Mouse (Mus musculus) MEL (cell line): ENCODE measurements at regions not wholly inside any gene's neighbourhood (a gene's known extent, or its start where the extent isn't known, plus 50 kb on each side); places are given as distances from the start of the nearest gene placed in this dataset.

Experiments
- DNase-seq: peaks from one replicate; pipeline ENCODE4 v3.0.0; 2011; ENCODE audit warnings: low read depth, low spot score
- H3K27ac ChIP-seq: 2 replicates; pipeline ENCODE4 v1.5.1; 2012; ENCODE audit warnings: low read depth, mild to moderate bottlenecking, control low read depth, low read length, moderate library complexity; ENCODE audit not compliant: control insufficient read depth
- H3K27me3 ChIP-seq, 2 experiments: fragments of 150-350 bp in 1 of 2; sonication (generic) in 1 of 2; 2 replicates each; pipeline ENCODE4 v1.6.1; 2012; ENCODE audit warnings: low read length in 2 of 2, mild to moderate bottlenecking in 2 of 2, improper control_type of control experiment in 1 of 2, moderate library complexity in 1 of 2; ENCODE audit not compliant: insufficient read depth in 2 of 2, control insufficient read depth in 1 of 2
- H3K36me3 ChIP-seq, 2 experiments: 2 replicates each; pipeline ENCODE4 v1.6.1; 2012 to 2014; ENCODE audit warnings: low read length in 2 of 2, improper control_type of control experiment in 1 of 2, inconsistent platforms in 1 of 2, mild to moderate bottlenecking in 1 of 2; ENCODE audit not compliant: insufficient read depth in 2 of 2, control insufficient read depth in 1 of 2
- H3K4me1 ChIP-seq, 2 experiments: fragments of 150-350 bp in 1 of 2; sonication (generic) in 1 of 2; 2 replicates each; pipeline ENCODE4 v1.6.1; 2012; ENCODE audit warnings: low read length in 2 of 2, improper control_type of control experiment in 1 of 2, mild to moderate bottlenecking in 1 of 2; ENCODE audit not compliant: insufficient read depth in 2 of 2, control insufficient read depth in 1 of 2
- H3K4me3 ChIP-seq, 2 experiments: fragments of 150-350 bp in 1 of 2; sonication (generic) in 1 of 2; 2 replicates each; pipeline ENCODE4 v1.5.1; 2012; ENCODE audit warnings: low read depth in 2 of 2, low read length in 2 of 2, mild to moderate bottlenecking in 2 of 2, moderate library complexity in 2 of 2, control low read depth in 1 of 2, improper control_type of control experiment in 1 of 2; ENCODE audit not compliant: control insufficient read depth in 1 of 2, insufficient read depth in 1 of 2
- H3K79me2 ChIP-seq: 2 replicates; pipeline ENCODE4 v1.6.1; 2012; ENCODE audit warnings: mild to moderate bottlenecking, low read length, moderate library complexity; ENCODE audit not compliant: control insufficient read depth, poor library complexity, insufficient read depth
- H3K9ac ChIP-seq: 2 replicates; pipeline ENCODE4 v1.6.1; 2012; ENCODE audit warnings: low read depth, mild to moderate bottlenecking, control low read depth, low read length, moderate library complexity; ENCODE audit not compliant: control insufficient read depth, poor library complexity, severe bottlenecking
- H3K9me3 ChIP-seq: fragments of 150-350 bp; sonication (generic); replicated peaks from 2 replicates; pipeline ENCODE4 v1.6.1; 2012; ENCODE audit warnings: mild to moderate bottlenecking, low read length, improper control_type of control experiment, moderate library complexity; ENCODE audit not compliant: insufficient read depth
- CHD1 ChIP-seq: IDR thresholded peaks from 2 replicates; pipeline ENCODE4 v1.6.1; 2012; ENCODE audit warnings: low read depth, mild to moderate bottlenecking, inconsistent platforms, low read length, improper control_type of control experiment
- CTCF ChIP-seq, 3 experiments: IDR thresholded peaks in 2 of 3; conservative IDR thresholded peaks in 1 of 3; 2 replicates each; pipeline ENCODE4 v1.5.1; 2011 to 2012; ENCODE audit warnings: low read length in 3 of 3, low read depth in 2 of 3, mild to moderate bottlenecking in 2 of 3, improper control_type of control experiment in 1 of 3, inconsistent platforms in 1 of 3, mixed read lengths in 1 of 3, moderate library complexity in 1 of 3; ENCODE audit not compliant: control insufficient read depth in 1 of 3, insufficient read depth in 1 of 3, poor library complexity in 1 of 3, severe bottlenecking in 1 of 3
- E2F4 ChIP-seq: IDR thresholded peaks from 2 replicates; pipeline ENCODE4 v1.6.1; 2011; ENCODE audit warnings: low read depth, low read length, improper control_type of control experiment, borderline replicate concordance
- EP300 ChIP-seq, 2 experiments: IDR thresholded peaks; 2 replicates each; pipeline ENCODE4 v1.6.1; 2011; ENCODE audit warnings: improper control_type of control experiment in 2 of 2, low read length in 2 of 2, low read depth in 1 of 2, mild to moderate bottlenecking in 1 of 2
- ETS1 ChIP-seq: IDR thresholded peaks from 2 replicates; pipeline ENCODE4 v1.6.1; 2012; ENCODE audit warnings: low read depth, mild to moderate bottlenecking, inconsistent platforms, low read length, improper control_type of control experiment, moderate library complexity
- GATA1 ChIP-seq: IDR thresholded peaks from 2 replicates; pipeline ENCODE4 v1.6.1; 2011; ENCODE audit warnings: low read depth, low read length, improper control_type of control experiment
- JUND ChIP-seq: IDR thresholded peaks from 2 replicates; pipeline ENCODE4 v1.6.1; 2011; ENCODE audit warnings: low read depth, mild to moderate bottlenecking, improper control_type of control experiment, low read length
- KAT2A ChIP-seq: conservative IDR thresholded peaks from 2 replicates; pipeline ENCODE4 v1.6.1; 2012; ENCODE audit warnings: low read depth, low read length, improper control_type of control experiment, inconsistent platforms
- MAFK ChIP-seq: IDR thresholded peaks from 2 replicates; pipeline ENCODE4 v1.6.1; 2011; ENCODE audit warnings: low read depth, mild to moderate bottlenecking, low read length, improper control_type of control experiment, borderline replicate concordance
- MAX ChIP-seq: IDR thresholded peaks from 2 replicates; pipeline ENCODE4 v1.6.1; 2011; ENCODE audit warnings: low read length, improper control_type of control experiment
- MAZ ChIP-seq: IDR thresholded peaks from 2 replicates; pipeline ENCODE4 v1.6.1; 2012; ENCODE audit warnings: low read depth, mild to moderate bottlenecking, inconsistent platforms, low read length, improper control_type of control experiment
- MEF2A ChIP-seq: IDR thresholded peaks from 2 replicates; pipeline ENCODE4 v1.6.1; 2014; ENCODE audit warnings: low read depth, mild to moderate bottlenecking, inconsistent platforms, low read length, improper control_type of control experiment; ENCODE audit not compliant: poor library complexity, insufficient replicate concordance, severe bottlenecking; ENCODE audit errors: extremely low read depth
- MXI1 ChIP-seq: IDR thresholded peaks from 2 replicates; pipeline ENCODE4 v1.6.1; 2011; ENCODE audit warnings: mild to moderate bottlenecking, low read depth, low read length, improper control_type of control experiment
- MYB ChIP-seq: IDR thresholded peaks from 2 replicates; pipeline ENCODE4 v1.6.1; 2011; ENCODE audit warnings: mild to moderate bottlenecking, low read depth, low read length, improper control_type of control experiment
- MYC ChIP-seq: IDR thresholded peaks from 2 replicates; pipeline ENCODE4 v1.6.1; 2011; ENCODE audit warnings: low read depth, mild to moderate bottlenecking, low read length, improper control_type of control experiment, moderate library complexity
- POLR2A ChIP-seq, 2 experiments: IDR thresholded peaks; 2 replicates each; pipeline ENCODE4 v1.6.1; 2011 to 2012; ENCODE audit warnings: low read length in 2 of 2, mild to moderate bottlenecking in 2 of 2, control low read depth in 1 of 2, improper control_type of control experiment in 1 of 2, low read depth in 1 of 2, moderate library complexity in 1 of 2; ENCODE audit not compliant: control insufficient read depth in 1 of 2, insufficient read depth in 1 of 2, poor library complexity in 1 of 2
- RAD21 ChIP-seq: IDR thresholded peaks from 2 replicates; pipeline ENCODE4 v1.6.1; 2011; ENCODE audit warnings: mild to moderate bottlenecking, low read depth, low read length, improper control_type of control experiment
- RCOR1 ChIP-seq: IDR thresholded peaks from 2 replicates; pipeline ENCODE4 v1.6.1; 2012; ENCODE audit warnings: low read depth, mild to moderate bottlenecking, inconsistent platforms, low read length, improper control_type of control experiment
- SMC3 ChIP-seq: IDR thresholded peaks from 2 replicates; pipeline ENCODE4 v1.6.1; 2011; ENCODE audit warnings: low read depth, low read length, improper control_type of control experiment
- TAL1 ChIP-seq: IDR thresholded peaks from 2 replicates; pipeline ENCODE4 v1.6.1; 2012; ENCODE audit warnings: mild to moderate bottlenecking, inconsistent platforms, low read length, moderate library complexity, mixed read lengths
- USF1 ChIP-seq: IDR thresholded peaks from 2 replicates; pipeline ENCODE4 v1.6.1; 2014; ENCODE audit warnings: low read depth, mild to moderate bottlenecking, inconsistent platforms, low read length, improper control_type of control experiment, moderate library complexity
- ZMIZ1 ChIP-seq: IDR thresholded peaks from 2 replicates; pipeline ENCODE4 v1.6.1; 2012; ENCODE audit warnings: low read depth, mild to moderate bottlenecking, inconsistent platforms, low read length, improper control_type of control experiment, moderate library complexity
- ZNF384 ChIP-seq: IDR thresholded peaks from 2 replicates; pipeline ENCODE4 v1.6.1; 2012; ENCODE audit warnings: low read depth, mild to moderate bottlenecking, inconsistent platforms, low read length, improper control_type of control experiment

DNA sequence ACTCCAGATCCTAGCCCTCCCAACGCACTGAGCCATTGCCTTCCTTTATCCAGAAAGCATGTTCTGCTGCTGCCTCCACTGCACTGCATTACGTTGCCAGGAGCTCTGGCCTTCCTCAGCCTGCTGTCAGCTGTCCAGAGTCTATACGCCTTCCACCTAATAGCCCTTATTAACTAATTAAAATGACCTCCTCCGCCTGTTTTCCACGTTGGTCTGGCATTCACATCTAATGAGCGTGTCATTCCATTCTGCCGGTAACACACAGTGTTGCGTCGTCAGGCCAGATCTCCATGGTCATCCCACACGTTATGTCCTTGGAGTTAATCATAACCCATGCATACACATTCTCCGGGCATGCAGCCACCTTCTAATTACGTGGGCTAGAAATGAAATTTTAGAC lies 56.7 kb upstream of the Med4 start:
- H3K79me2 ChIP-seq, result no peaks in the 10 kb centered on the region
- H3K27ac ChIP-seq, result no peak overlapping the region
- no peaks in the 10 kb centered on the region for H3K36me3 ChIP-seq
- DNase-seq, result no peak
- H3K9me3 ChIP-seq, result no peaks in the 10 kb centered on the region
- H3K9ac ChIP-seq, result no peak overlapping the region
- H3K4me1 ChIP-seq, result peaks cover 0 to 3% of the 10 kb centered on the region in 2 experiments; a peak in 2 of 4 replicates
- no peak for TF ChIP-seq RAD21
- no peak for TF ChIP-seq POLR2A (IDR thresholded peaks at IDR 0.05; ENCODE audit: control insufficient read depth in 1 of 2, insufficient read depth in 1 of 2, low read depth in 1 of 2, low read length in 2 of 2, poor library complexity in 1 of 2)
- TF ChIP-seq ETS1, result no peak
- H3K27me3 ChIP-seq, result peaks cover 14 to 15% of the 10 kb centered on the region in 2 experiments
- no peak overlapping the region for H3K4me3 ChIP-seq

DNA sequence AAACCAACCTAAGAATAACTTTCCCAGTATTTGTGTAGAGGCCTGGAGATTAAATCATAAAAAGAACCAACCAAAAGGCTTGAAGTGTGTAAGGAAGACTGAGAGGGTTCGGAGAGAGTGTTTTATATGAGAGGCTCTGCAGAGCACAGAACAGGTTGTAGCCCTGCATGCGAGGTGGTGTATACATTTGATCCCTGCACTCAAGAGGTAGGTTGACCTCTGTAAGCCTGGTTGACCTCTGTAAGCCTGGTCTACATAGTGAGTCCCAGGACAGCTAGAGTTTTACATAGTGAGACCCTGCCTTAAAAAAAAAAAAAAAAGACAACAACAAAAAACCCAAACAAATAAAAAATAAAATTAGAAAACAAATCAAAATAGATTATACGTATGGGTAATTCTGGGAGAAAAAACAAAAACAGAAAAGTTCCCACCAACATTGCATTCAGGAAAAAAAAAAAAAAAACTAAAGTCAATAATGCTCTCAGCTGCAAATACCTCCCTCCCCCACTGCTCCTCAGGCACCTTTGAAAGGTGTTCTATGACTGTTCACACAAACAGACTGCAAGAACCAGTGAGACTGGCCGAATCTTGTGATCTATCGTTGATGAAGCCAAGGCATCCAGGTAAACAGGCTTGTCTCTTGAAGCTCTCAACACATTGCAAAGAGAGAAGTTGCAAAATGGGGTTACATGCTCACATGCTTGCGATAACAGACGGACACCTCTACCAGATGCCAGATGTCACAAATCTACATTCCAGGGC lies 57.3 kb upstream of the Med4 start:
- H3K79me2 ChIP-seq, result no peaks in the 10 kb centered on the region
- no peaks in the 10 kb centered on the region for H3K36me3 ChIP-seq
- no peak overlapping the region for H3K4me3 ChIP-seq
- no peak overlapping the region for H3K27ac ChIP-seq
- TF ChIP-seq MXI1, result no peak
- TF ChIP-seq E2F4, result no peak
- no peak for TF ChIP-seq ZMIZ1
- no peak for TF ChIP-seq POLR2A (IDR thresholded peaks at IDR 0.05; ENCODE audit: control insufficient read depth in 1 of 2, insufficient read depth in 1 of 2, low read depth in 1 of 2, low read length in 2 of 2, poor library complexity in 1 of 2)
- TF ChIP-seq KAT2A, result no peak
- TF ChIP-seq SMC3, result no peak
- no peak for TF ChIP-seq MEF2A
- no peak for TF ChIP-seq RAD21
- no peak for TF ChIP-seq MYC
- H3K9me3 ChIP-seq, result no peaks in the 10 kb centered on the region
- peaks cover 0 to 3% of the 10 kb centered on the region in 2 experiments; a peak in 2 of 4 replicates for H3K4me1 ChIP-seq
- peaks cover 12 to 13% of the 10 kb centered on the region in 2 experiments for H3K27me3 ChIP-seq
- H3K9ac ChIP-seq, result no peak overlapping the region
- no peak for DNase-seq

DNA sequence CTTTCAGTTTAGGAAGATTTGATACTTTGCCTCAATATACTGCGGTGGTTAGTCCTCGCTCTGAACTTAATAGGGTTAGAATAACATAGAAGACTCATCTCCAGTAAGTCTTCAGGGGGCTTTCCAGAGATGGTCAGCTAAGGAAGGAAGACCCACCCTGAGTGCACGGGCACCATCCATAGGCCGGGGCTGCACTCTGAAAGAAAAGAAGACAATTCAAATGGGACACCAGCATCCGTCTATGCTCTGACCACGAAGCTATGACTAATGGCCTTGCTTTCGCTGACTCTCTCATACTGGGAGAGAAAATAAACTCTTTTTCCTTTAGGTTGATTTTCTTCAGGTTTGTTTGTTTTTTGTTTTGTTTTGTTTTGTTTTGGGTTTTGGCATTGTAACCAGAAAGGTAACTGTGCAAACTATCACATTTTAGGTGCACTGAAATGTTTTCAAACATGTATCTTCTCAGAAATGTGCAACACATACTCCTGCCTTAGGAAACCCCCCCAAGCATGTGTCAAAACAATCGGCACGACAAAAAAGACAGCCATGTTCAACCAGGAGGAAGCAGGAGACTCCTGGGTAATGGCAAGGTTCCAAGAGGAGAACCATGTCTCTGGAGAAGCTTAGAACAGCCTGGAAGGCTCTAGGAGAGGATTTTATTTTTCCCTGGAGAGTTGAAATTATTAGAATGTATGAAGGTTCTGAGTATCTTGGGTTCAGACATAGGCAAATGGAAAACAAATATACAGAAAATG lies 58.4 kb upstream of the Med4 start:
- H3K27me3 ChIP-seq, result peaks cover 6 to 9% of the 10 kb centered on the region in 2 experiments
- peak; percentile 18 for DNase-seq
- H3K27ac ChIP-seq, result no peak overlapping the region
- peaks cover 0 to 3% of the 10 kb centered on the region in 2 experiments; a peak in 2 of 4 replicates for H3K4me1 ChIP-seq
- no peaks in the 10 kb centered on the region for H3K79me2 ChIP-seq
- H3K4me3 ChIP-seq, result no peak overlapping the region
- H3K36me3 ChIP-seq, result no peaks in the 10 kb centered on the region
- H3K9ac ChIP-seq, result no peak overlapping the region
- no peaks in the 10 kb centered on the region for H3K9me3 ChIP-seq
- TF ChIP-seq MEF2A, result no peak
- no peak for TF ChIP-seq JUND
- no peak for TF ChIP-seq MAZ
- no peak for TF ChIP-seq TAL1
- TF ChIP-seq EP300 (IDR thresholded peaks at IDR 0.05; ENCODE audit: low read depth in 1 of 2, low read length in 2 of 2), result no peak
- no peak for TF ChIP-seq RCOR1
- TF ChIP-seq USF1, result no peak
- no peak for TF ChIP-seq MYB
- no peak for TF ChIP-seq CHD1
- no peak for TF ChIP-seq GATA1
- TF ChIP-seq ZNF384, result no peak
- no peak for TF ChIP-seq ZMIZ1
- no peak for TF ChIP-seq MAFK
- TF ChIP-seq CTCF (IDR thresholded peaks at IDR 0.05 in 2 of 3, conservative IDR thresholded peaks at IDR 0.05 in 1 of 3; ENCODE audit: control insufficient read depth in 1 of 3, insufficient read depth in 1 of 3, low read depth in 2 of 3, low read length in 3 of 3, poor library complexity in 1 of 3, severe bottlenecking in 1 of 3), result no peak
- TF ChIP-seq MAX, result no peak
- no peak for TF ChIP-seq KAT2A
- no peak for TF ChIP-seq RAD21
